Mouse (Mus musculus) adrenal gland, adult 18-20 months (tissue): Measurements from ENCODE around the gene Atpif1. TPM values are rescaled to one million over a fixed set of nuclear protein-coding genes. Genes with fewer than 3 reads are reported as not detected.
"Not testable (repeated sequence)": the region's sequence is repeated elsewhere in the genome, so short reads cannot be mapped to it uniquely, and the experiment has no call there.

ENCODE experiments used
- DNase-seq, 2 experiments: peaks; one replicate each; pipeline ENCODE4 v3.0.0; 2021 to 2022; ENCODE audit warnings: low spot score in 2 of 2
- long read RNA-seq, 2 experiments: library from polyadenylated mRNA; stranded (forward); transcript quantifications; one replicate each; pipeline ENCODE4 v2.0.0; 2021
- total RNA-seq, 2 experiments: library from RNA; stranded (reverse); gene quantifications; 1 replicate in 1 of 2; 2 replicates in 1 of 2; pipeline ENCODE4 v1.2.3; 2021

Atpif1 gene
- total RNA-seq = 100 to 1,000 TPM; 233 to 327 TPM
- long read RNA-seq, experiment 1, transcript Atpif1-201 (3 exons, 539 nt) = major isoform, 30 of 33 reads
- long read RNA-seq, experiment 1, partial matches to known transcripts = 0 of 33 reads
- long read RNA-seq, experiment 1, other reads (novel, unspliced or antisense) = 1 of 33 reads
- long read RNA-seq, experiment 2, transcript Atpif1-201 (3 exons, 539 nt) = major isoform, 173 of 177 reads
- long read RNA-seq, experiment 2, partial matches to known transcripts = 0 of 177 reads
- long read RNA-seq, experiment 2, other reads (novel, unspliced or antisense) = 3 of 177 reads

GRCm38 (mm10) chr4:132532981-132533916, at the start of gene Atpif1:
Atpif1 (minus strand) TSS chr4:132533659.
- DNase-seq = peak; percentile 80

- no peak for DNase-seq
These were observed 41.4 kb upstream of the Atpif1 start for GRCm38 (mm10) chr4:132574809-132575347.

GRCm38 (mm10) chr4:132573327-132573726, 39.9 kb upstream of the Atpif1 start:
- no peak for DNase-seq

GRCm38 (mm10) chr4:132571190-132571589, 37.7 kb upstream of the Atpif1 start:
- DNase-seq = no peak

- DNase-seq = no peak
These were observed 35.7 kb upstream of the Atpif1 start for GRCm38 (mm10) chr4:132569115-132569514.

- DNase-seq = peak in 1 of 2 experiments; percentile 14
These were observed 33.9 kb upstream of the Atpif1 start for GRCm38 (mm10) chr4:132567361-132567779.

GRCm38 (mm10) chr4:132565089-132565747, 31.8 kb upstream of the Atpif1 start:
- DNase-seq = no peak

- peak in 1 of 2 experiments; percentile 32 for DNase-seq
These were observed 30.5 kb upstream of the Atpif1 start, which contains the start of gene Ptafr for GRCm38 (mm10) chr4:132563965-132564364. Ptafr (plus strand) TSS chr4:132564067.

GRCm38 (mm10) chr4:132563261-132563660, 29.8 kb upstream of the Atpif1 start:
- DNase-seq = no peak

- not testable (repeated sequence) for DNase-seq
These were observed 22.1 kb upstream of the Atpif1 start for GRCm38 (mm10) chr4:132555550-132555949.

- no peak for DNase-seq
These were observed 21.2 kb upstream of the Atpif1 start for GRCm38 (mm10) chr4:132554653-132555052.

GRCm38 (mm10) chr4:132554221-132554620, 20.8 kb upstream of the Atpif1 start:
- DNase-seq = no peak

GRCm38 (mm10) chr4:132545851-132546250, 12.4 kb upstream of the Atpif1 start:
- DNase-seq = peak; percentile 58 to 72

- DNase-seq = no peak
These were observed 9.3 kb upstream of the Atpif1 start for GRCm38 (mm10) chr4:132542724-132543123.

- DNase-seq = peak in 1 of 2 experiments; percentile 39
These were observed 8.0 kb upstream of the Atpif1 start for GRCm38 (mm10) chr4:132541413-132541812.

GRCm38 (mm10) chr4:132539481-132539880, 6.0 kb upstream of the Atpif1 start:
- DNase-seq = no peak

- peak; percentile 95 for DNase-seq
These were observed 2.1 kb upstream of the Atpif1 start, which contains the start of gene Dnajc8 for GRCm38 (mm10) chr4:132535406-132536121. Dnajc8 (plus strand) TSS chr4:132535550.

- DNase-seq = no peak
These were observed 963 bp downstream of the Atpif1 start for GRCm38 (mm10) chr4:132532496-132532895.

GRCm38 (mm10) chr4:132530033-132530804, 3.2 kb downstream of the Atpif1 start:
- DNase-seq = no peak
